Mouse (Mus musculus) neural tube, embryonic 11.5 days (tissue): ENCODE measurements around the gene Ppa1. TPM values are rescaled to one million over a fixed set of nuclear protein-coding genes. Genes with fewer than 3 reads are reported as not detected.

ENCODE experiments used
- ATAC-seq: fragments of 200-750 bp; cut with Nextera tagmentation; 2 replicates; pipeline ENCODE4 v1.8.0; 2017; ENCODE audit warnings: moderate number of reproducible peaks, mild to moderate bottlenecking, moderate TSS enrichment, moderate library complexity; ENCODE audit not compliant: insufficient read depth, low FRiP score, low TSS enrichment
- DNase-seq: peaks from one replicate; pipeline ENCODE4 v3.0.0-alpha.2; 2015; ENCODE audit warnings: low spot score
- H3K27ac ChIP-seq: fragments of 300-500 bp; sonication (generic); 2 replicates; pipeline ENCODE4 v1.5.1; 2014; ENCODE audit warnings: low read depth, mild to moderate bottlenecking, low read length
- H3K27me3 ChIP-seq: fragments of 300-500 bp; sonication (generic); 2 replicates; pipeline ENCODE4 v1.6.1; 2014; ENCODE audit warnings: mild to moderate bottlenecking, low read length, mixed read lengths; ENCODE audit not compliant: control insufficient read depth, insufficient read depth
- H3K36me3 ChIP-seq: fragments of 300-500 bp; sonication (generic); 2 replicates; pipeline ENCODE4 v1.6.1; 2014; ENCODE audit warnings: mild to moderate bottlenecking, low read length, moderate library complexity, mixed read lengths; ENCODE audit not compliant: control insufficient read depth, insufficient read depth
- H3K4me1 ChIP-seq: fragments of 300-500 bp; sonication (generic); 2 replicates; pipeline ENCODE4 v1.6.1; 2014; ENCODE audit warnings: low read length, mixed read lengths; ENCODE audit not compliant: control insufficient read depth, insufficient read depth
- H3K4me2 ChIP-seq: fragments of 300-500 bp; sonication (generic); 2 replicates; pipeline ENCODE4 v1.6.1; 2014; ENCODE audit warnings: low read depth, mild to moderate bottlenecking, moderate library complexity
- H3K4me3 ChIP-seq: fragments of 300-500 bp; sonication (generic); 2 replicates; pipeline ENCODE4 v1.5.1; 2014; ENCODE audit warnings: low read depth, low read length
- H3K9ac ChIP-seq: fragments of 300-500 bp; sonication (generic); 2 replicates; pipeline ENCODE4 v1.6.1; 2014; ENCODE audit warnings: mild to moderate bottlenecking, low read length
- H3K9me3 ChIP-seq: fragments of 300-500 bp; sonication (generic); 2 replicates; pipeline ENCODE4 v1.6.1; 2016; ENCODE audit warnings: low read length; ENCODE audit not compliant: control insufficient read depth
- WGBS: fragments of 180-500 bp; shearing (Covaris S2); extraction: QIAGEN DNeasy Blood & Tissue Kit; methylation state at CpG from one replicate; pipeline ENCODE4 v1.1.7; 2014; 5-methylcytosine and 5-hydroxymethylcytosine counted together
- polyA plus RNA-seq: library from polyadenylated mRNA; unstranded; fragments of >200 nt; fragmentation: Nextera tagmentation; extraction: Ambion mirVana; gene quantifications from 2 replicates; pipeline ENCODE4 v1.2.1, GENCODE M21; 2014

Gene Ppa1
- polyA plus RNA-seq, 1 experiment from 2014 or later: 285 TPM

- Histone ChIP-seq H3K4me2 (no peak overlapping the region), H3K9me3 (no peaks in the 10 kb centered on the region), H3K4me1 (no peaks in the 10 kb centered on the region), H3K4me3 (no peak overlapping the region), H3K9ac (no peak overlapping the region), H3K36me3 (peaks cover 5% of the 10 kb centered on the region), H3K27me3 (no peaks in the 10 kb centered on the region), H3K27ac (no peak overlapping the region)
- DNase-seq (no peak), ATAC-seq (no peak)
- WGBS: 92% methylated on average over 18 of the region's 18 CpGs
Measured at GRCm38 (mm10) chr10:61656928-61657882, 8.9 kb downstream of the Ppa1 start.

- ATAC-seq: no peak
- 37% methylated on average over 4 of the region's 4 CpGs for WGBS
- H3K27ac ChIP-seq: no peak overlapping the region
- no peak overlapping the region for H3K4me2 ChIP-seq
- H3K4me3 ChIP-seq: no peak overlapping the region
- peak; percentile 31 for DNase-seq
- H3K27me3 ChIP-seq: no peaks in the 10 kb centered on the region
- H3K9me3 ChIP-seq: no peaks in the 10 kb centered on the region
- peaks cover 7% of the 10 kb centered on the region for H3K36me3 ChIP-seq
- H3K4me1 ChIP-seq: no peaks in the 10 kb centered on the region
- no peak overlapping the region for H3K9ac ChIP-seq
Measured at GRCm38 (mm10) chr10:61657985-61658384, 9.6 kb downstream of the Ppa1 start.

GRCm38 (mm10) chr10:61661887-61662286 is 13.5 kb downstream of the Ppa1 start:
- WGBS: 74% methylated on average over 8 of the region's 8 CpGs
- ATAC-seq (no peak), DNase-seq (no peak)
- H3K4me3 ChIP-seq: no peak overlapping the region
- no peaks in the 10 kb centered on the region for H3K27me3 ChIP-seq
- no peak overlapping the region for H3K4me2 ChIP-seq
- H3K9me3 ChIP-seq: no peaks in the 10 kb centered on the region
- H3K27ac ChIP-seq: no peak overlapping the region
- no peaks in the 10 kb centered on the region for H3K4me1 ChIP-seq
- no peak overlapping the region for H3K9ac ChIP-seq
- H3K36me3 ChIP-seq: peaks cover 9% of the 10 kb centered on the region

- Histone ChIP-seq H3K4me1 (no peaks in the 10 kb centered on the region), H3K9me3 (no peaks in the 10 kb centered on the region), H3K36me3 (peaks cover 9% of the 10 kb centered on the region), H3K4me2 (no peak overlapping the region), H3K9ac (no peak overlapping the region; the same call in 1 of the 2 replicates), H3K27me3 (no peaks in the 10 kb centered on the region), H3K27ac (no peak overlapping the region), H3K4me3 (no peak overlapping the region)
- ATAC-seq (no peak), DNase-seq (no peak)
- 65% methylated on average over 10 of the region's 10 CpGs for WGBS
Measured at GRCm38 (mm10) chr10:61662391-61662988, 14.1 kb downstream of the Ppa1 start.

GRCm38 (mm10) chr10:61665111-61665510 is 16.8 kb downstream of the Ppa1 start:
- Histone ChIP-seq H3K9ac (no peak overlapping the region), H3K4me1 (no peaks in the 10 kb centered on the region), H3K4me2 (no peak overlapping the region), H3K9me3 (no peaks in the 10 kb centered on the region), H3K4me3 (no peak overlapping the region), H3K27me3 (no peaks in the 10 kb centered on the region), H3K27ac (no peak overlapping the region), H3K36me3 (peaks cover 19% of the 10 kb centered on the region)
- ATAC-seq (no peak), DNase-seq (no peak)
- 92% methylated on average over 10 of the region's 10 CpGs for WGBS

- H3K9me3 ChIP-seq: no peaks in the 10 kb centered on the region
- no peak for DNase-seq
- H3K27ac ChIP-seq: no peak overlapping the region
- H3K36me3 ChIP-seq: peaks cover 25% of the 10 kb centered on the region
- no peak for ATAC-seq
- no peak overlapping the region for H3K4me3 ChIP-seq
- no peaks in the 10 kb centered on the region for H3K27me3 ChIP-seq
- no peaks in the 10 kb centered on the region for H3K4me1 ChIP-seq
- H3K9ac ChIP-seq: no peak overlapping the region
- WGBS: 91% methylated on average over 3 of the region's 3 CpGs
- H3K4me2 ChIP-seq: no peak overlapping the region
Measured at GRCm38 (mm10) chr10:61665651-61666050, 17.3 kb downstream of the Ppa1 start.

GRCm38 (mm10) chr10:61669289-61669688 is 20.9 kb downstream of the Ppa1 start:
- ATAC-seq: no peak
- Histone ChIP-seq H3K4me3 (no peak overlapping the region), H3K36me3 (peaks cover 23% of the 10 kb centered on the region), H3K27ac (no peak overlapping the region), H3K4me2 (no peak overlapping the region), H3K9me3 (no peaks in the 10 kb centered on the region), H3K27me3 (no peaks in the 10 kb centered on the region), H3K4me1 (no peaks in the 10 kb centered on the region), H3K9ac (no peak overlapping the region)
- WGBS: 85% methylated on average over 7 of the region's 7 CpGs
- no peak for DNase-seq

- ATAC-seq: no peak
- Histone ChIP-seq H3K4me2 (no peak overlapping the region), H3K9me3 (no peaks in the 10 kb centered on the region), H3K27ac (no peak overlapping the region), H3K4me1 (no peaks in the 10 kb centered on the region), H3K4me3 (no peak overlapping the region), H3K27me3 (no peaks in the 10 kb centered on the region), H3K9ac (no peak overlapping the region), H3K36me3 (peaks cover 24% of the 10 kb centered on the region)
- DNase-seq: no peak
Measured at GRCm38 (mm10) chr10:61669896-61670295, 21.5 kb downstream of the Ppa1 start.

- Histone ChIP-seq H3K9ac (no peak overlapping the region), H3K4me2 (no peak overlapping the region), H3K9me3 (no peaks in the 10 kb centered on the region), H3K4me1 (no peaks in the 10 kb centered on the region), H3K4me3 (no peak overlapping the region), H3K27me3 (no peaks in the 10 kb centered on the region), H3K27ac (no peak overlapping the region), H3K36me3 (peaks cover 24% of the 10 kb centered on the region)
- ATAC-seq (no peak), DNase-seq (no peak)
- 93% methylated on average over 3 of the region's 3 CpGs for WGBS
Measured at GRCm38 (mm10) chr10:61670758-61671157, 22.4 kb downstream of the Ppa1 start.
